Mouse (Mus musculus) lung, adult 2 months (tissue): ENCODE results near the gene Hadh.

Source experiments
- CTCF ChIP-seq: fragments of 200-500 bp; IDR thresholded peaks from 2 replicates; pipeline ENCODE4 v1.5.1; 2011; ENCODE audit warnings: mild to moderate bottlenecking, low read length, control low read depth; ENCODE audit not compliant: insufficient read depth
- POLR2A ChIP-seq: fragments of 200-500 bp; IDR thresholded peaks from 2 replicates; pipeline ENCODE4 v1.6.1; 2011; ENCODE audit warnings: low read depth, mild to moderate bottlenecking, control low read depth, low read length, borderline replicate concordance; ENCODE audit errors: extremely low read depth

DNA sequence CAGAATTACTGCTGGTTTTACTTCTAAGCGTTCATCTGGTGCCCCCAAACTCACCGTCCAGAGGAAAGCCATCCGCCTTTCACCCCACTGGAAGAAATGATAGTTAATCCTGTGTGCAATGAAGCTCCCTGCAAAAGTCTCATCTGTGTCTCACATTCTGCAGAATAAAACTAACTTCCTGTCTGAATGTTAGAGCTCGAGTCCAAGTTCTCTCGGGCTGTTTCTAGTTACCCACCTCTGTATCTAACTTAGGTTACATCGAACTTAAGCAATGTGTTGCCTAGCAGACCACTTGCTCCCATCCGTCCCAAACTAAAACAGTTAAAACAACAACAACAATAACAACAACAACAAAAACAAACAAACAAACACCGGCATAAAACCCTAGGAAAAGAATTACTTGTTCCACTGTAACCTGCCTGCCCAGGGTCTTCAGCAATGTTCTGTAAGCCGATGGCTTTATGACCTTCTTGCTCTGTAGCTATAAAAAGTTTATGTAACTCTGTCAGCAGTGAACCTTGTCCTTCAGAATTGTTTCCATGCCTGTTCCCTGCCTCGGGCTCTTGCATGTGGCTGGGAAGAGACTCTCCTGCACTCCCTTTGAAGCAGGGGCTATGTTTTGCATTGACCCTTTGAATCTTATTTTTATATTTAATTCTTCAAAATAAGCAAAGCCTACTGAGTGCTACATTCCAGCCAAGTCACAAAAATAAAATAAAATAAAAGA, 636 bp upstream of the Hadh start:
- TF ChIP-seq POLR2A (no peak), CTCF (no peak)
